Mouse (Mus musculus) midbrain, embryonic 14.5 days (tissue): ENCODE measurements around the gene Wfdc3. TPM values are rescaled to one million over a fixed set of nuclear protein-coding genes. Genes with fewer than 3 reads are reported as not detected.
"Not testable (repeated sequence)": the region's sequence is repeated elsewhere in the genome, so short reads cannot be mapped to it uniquely, and the experiment has no call there.

Experiments
- ATAC-seq: fragments of 200-750 bp; cut with Nextera tagmentation; 2 replicates; pipeline ENCODE4 v1.8.0; 2017; ENCODE audit warnings: moderate number of reproducible peaks, moderate library complexity; ENCODE audit not compliant: low FRiP score, low TSS enrichment
- DNase-seq: peaks from one replicate; pipeline ENCODE4 v3.0.0-alpha.2; 2015
- H3K27ac ChIP-seq: fragments of 300-500 bp; sonication (generic); replicated peaks from 2 replicates; pipeline ENCODE4 v1.5.1; 2014; ENCODE audit warnings: mild to moderate bottlenecking, low read depth, low read length, moderate library complexity
- H3K27me3 ChIP-seq: fragments of 300-500 bp; sonication (generic); 2 replicates; pipeline ENCODE4 v1.6.1; 2014; ENCODE audit warnings: low read length, control low read depth, mixed read lengths; ENCODE audit not compliant: control insufficient read depth, insufficient read depth
- H3K36me3 ChIP-seq: fragments of 300-500 bp; sonication (generic); 2 replicates; pipeline ENCODE4 v1.6.1; 2014; ENCODE audit warnings: low read length, control low read depth; ENCODE audit not compliant: control insufficient read depth, insufficient read depth
- H3K4me1 ChIP-seq: fragments of 300-500 bp; sonication (generic); 2 replicates; pipeline ENCODE4 v1.6.1; 2014; ENCODE audit warnings: mild to moderate bottlenecking, antibody characterized with exemption, low read length, control low read depth; ENCODE audit not compliant: control insufficient read depth, insufficient read depth
- H3K4me2 ChIP-seq: fragments of 300-500 bp; sonication (generic); 2 replicates; pipeline ENCODE4 v1.6.1; 2014; ENCODE audit warnings: mild to moderate bottlenecking, low read length, moderate library complexity
- H3K4me3 ChIP-seq: fragments of 300-500 bp; sonication (generic); replicated peaks from 2 replicates; pipeline ENCODE4 v1.5.1; 2014; ENCODE audit warnings: low read depth, low read length
- H3K9ac ChIP-seq: fragments of 300-500 bp; sonication (generic); replicated peaks from 2 replicates; pipeline ENCODE4 v1.6.1; 2014; ENCODE audit warnings: mild to moderate bottlenecking, low read length, moderate library complexity
- H3K9me3 ChIP-seq: fragments of 300-500 bp; sonication (generic); 2 replicates; pipeline ENCODE4 v1.6.1; 2016; ENCODE audit warnings: low read length, control low read depth, mixed read lengths; ENCODE audit not compliant: control insufficient read depth
- WGBS: fragments of 180-500 bp; shearing (Covaris S2); extraction: QIAGEN DNeasy Blood & Tissue Kit; methylation state at CpG from one replicate; pipeline ENCODE4 v1.1.7; 2014; 5-methylcytosine and 5-hydroxymethylcytosine counted together
- polyA plus RNA-seq: library from polyadenylated mRNA; unstranded; fragments of >200 nt; fragmentation: Nextera tagmentation; extraction: Ambion mirVana; gene quantifications from 2 replicates; pipeline ENCODE4 v1.2.1, GENCODE M21; 2014

Gene Wfdc3
- polyA plus RNA-seq, 1 experiment from 2014 or later = 1.1 TPM

GRCm38 (mm10) chr2:164737377-164738090 is 8.2 kb downstream of the Wfdc3 start:
- H3K4me2 ChIP-seq = no peak overlapping the region
- no peaks in the 10 kb centered on the region for H3K36me3 ChIP-seq
- 72% methylated on average over 3 of the region's 3 CpGs for WGBS
- H3K27ac ChIP-seq = no peak overlapping the region
- no peak overlapping the region for H3K4me3 ChIP-seq
- no peaks in the 10 kb centered on the region for H3K9me3 ChIP-seq
- DNase-seq (no peak), ATAC-seq (no peak)
- H3K27me3 ChIP-seq = no peaks in the 10 kb centered on the region
- H3K4me1 ChIP-seq = no peaks in the 10 kb centered on the region
- H3K9ac ChIP-seq = no peak overlapping the region

DNA sequence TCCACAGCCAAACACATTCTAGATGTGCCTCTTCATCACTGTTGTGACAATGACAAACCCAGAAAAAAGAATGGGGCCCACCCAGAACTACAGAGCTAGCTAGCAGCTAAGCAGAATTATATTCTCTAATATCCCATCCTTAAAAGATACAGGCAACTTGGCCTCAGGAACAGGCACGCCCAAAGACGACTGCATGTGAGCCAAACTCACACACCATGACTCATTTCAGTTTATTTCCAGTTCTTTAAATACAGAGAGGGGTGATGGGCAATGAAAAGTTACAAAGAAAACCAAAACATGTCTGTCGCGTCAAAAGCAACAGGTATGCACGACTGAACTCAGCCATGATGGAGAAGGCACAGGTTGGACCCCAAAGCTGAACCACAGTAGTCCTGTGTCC is 10.3 kb downstream of the Wfdc3 start:
- Histone ChIP-seq H3K4me2 (no peak overlapping the region), H3K9me3 (no peaks in the 10 kb centered on the region), H3K36me3 (no peaks in the 10 kb centered on the region), H3K4me1 (no peaks in the 10 kb centered on the region), H3K9ac (no peak overlapping the region), H3K4me3 (no peak overlapping the region), H3K27me3 (no peaks in the 10 kb centered on the region), H3K27ac (no peak overlapping the region)
- WGBS = 90% methylated on average over 5 of the region's 5 CpGs
- DNase-seq (no peak), ATAC-seq (no peak)

- no peak for DNase-seq
These were observed 10.9 kb downstream of the Wfdc3 start for GRCm38 (mm10) chr2:164734839-164735238.

DNA sequence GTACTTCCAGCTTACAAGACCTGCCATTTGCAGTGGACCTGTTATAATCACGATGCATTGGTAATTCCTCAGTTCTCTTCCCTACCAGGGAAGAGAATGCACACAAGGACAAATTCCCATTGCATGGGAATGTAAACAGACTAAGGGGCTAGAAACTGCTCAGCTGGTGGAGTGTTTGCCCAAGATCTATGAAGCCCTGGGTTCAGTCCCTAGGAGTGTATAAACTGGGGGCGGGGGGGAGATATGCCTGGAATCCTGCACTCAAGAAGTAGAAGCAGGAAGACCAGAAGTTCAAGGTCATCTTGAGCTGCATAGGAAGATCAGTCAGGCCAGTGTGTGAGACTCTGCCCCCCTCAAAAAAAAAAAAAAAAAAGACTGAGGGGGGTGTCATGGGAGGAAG is 12.5 kb downstream of the Wfdc3 start:
- no peaks in the 10 kb centered on the region for H3K9me3 ChIP-seq
- H3K4me2 ChIP-seq = no peak overlapping the region
- ATAC-seq (no peak), DNase-seq (no peak)
- no peak overlapping the region for H3K9ac ChIP-seq
- H3K4me3 ChIP-seq = no peak overlapping the region
- 87% methylated on average over 2 of the region's 2 CpGs for whole genome bisulfite sequencing
- no peaks in the 10 kb centered on the region for H3K36me3 ChIP-seq
- H3K27ac ChIP-seq = no peak overlapping the region
- no peaks in the 10 kb centered on the region for H3K4me1 ChIP-seq
- no peaks in the 10 kb centered on the region for H3K27me3 ChIP-seq

More at GRCm38 (mm10) chr2:164734839-164735238, 10.9 kb downstream of the Wfdc3 start:
- H3K27me3 ChIP-seq = no peaks in the 10 kb centered on the region
- no peak overlapping the region for H3K9ac ChIP-seq
- H3K4me2 ChIP-seq = no peak overlapping the region
- H3K27ac ChIP-seq = no peak overlapping the region
- no peaks in the 10 kb centered on the region for H3K9me3 ChIP-seq
- no peaks in the 10 kb centered on the region for H3K4me1 ChIP-seq
- no peaks in the 10 kb centered on the region for H3K36me3 ChIP-seq
- H3K4me3 ChIP-seq = no peak overlapping the region
- ATAC-seq = no peak
- 90% methylated on average over 5 of the region's 5 CpGs for WGBS

- Histone ChIP-seq H3K4me1 (no peaks in the 10 kb centered on the region), H3K27me3 (no peaks in the 10 kb centered on the region), H3K9me3 (no peaks in the 10 kb centered on the region), H3K9ac (no peak overlapping the region), H3K27ac (no peak overlapping the region), H3K4me2 (no peak overlapping the region), H3K36me3 (no peaks in the 10 kb centered on the region), H3K4me3 (no peak overlapping the region)
- DNase-seq (no peak), ATAC-seq (no peak)
- 87% methylated on average over 5 of the region's 5 CpGs for WGBS
These were observed 14.0 kb downstream of the Wfdc3 start for GRCm38 (mm10) chr2:164731719-164732118.

GRCm38 (mm10) chr2:164725895-164726619 is 19.7 kb downstream of the Wfdc3 start:
- H3K27me3 ChIP-seq = no peaks in the 10 kb centered on the region
- WGBS = 26% methylated on average over 6 of the region's 6 CpGs
- H3K27ac ChIP-seq = no peak overlapping the region
- DNase-seq (peak; percentile 89), ATAC-seq (no peak)
- H3K4me2 ChIP-seq = no peak overlapping the region
- no peaks in the 10 kb centered on the region for H3K36me3 ChIP-seq
- no peaks in the 10 kb centered on the region for H3K9me3 ChIP-seq
- H3K4me1 ChIP-seq = no peaks in the 10 kb centered on the region
- H3K9ac ChIP-seq = no peak overlapping the region
- no peak overlapping the region for H3K4me3 ChIP-seq

DNA sequence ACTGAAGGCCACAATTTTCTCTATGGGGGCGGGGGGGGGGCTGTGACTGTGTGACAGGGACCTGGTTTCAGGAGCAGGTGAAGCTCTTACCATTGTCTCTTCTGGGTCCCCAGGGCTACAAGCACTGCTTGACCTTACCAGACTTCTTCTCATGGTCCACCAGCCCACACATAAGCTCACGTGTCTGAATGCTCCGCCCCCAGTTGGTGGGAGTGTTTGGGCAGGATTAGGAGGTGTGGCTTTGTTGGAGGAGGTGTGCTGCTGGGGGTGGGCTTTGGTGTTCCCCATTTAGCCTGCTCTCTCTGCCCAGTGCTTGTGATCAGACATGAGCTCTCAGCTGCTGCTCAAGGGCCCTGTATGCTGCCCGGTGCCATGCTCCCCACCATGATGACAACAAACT is 22.5 kb downstream of the Wfdc3 start:
- H3K4me1 ChIP-seq = no peaks in the 10 kb centered on the region
- WGBS = 56% methylated on average over 4 of the region's 4 CpGs
- H3K4me3 ChIP-seq = no peak overlapping the region
- H3K4me2 ChIP-seq = no peak overlapping the region
- DNase-seq (no peak), ATAC-seq (no peak)
- H3K9ac ChIP-seq = no peak overlapping the region
- H3K27me3 ChIP-seq = no peaks in the 10 kb centered on the region
- no peak overlapping the region for H3K27ac ChIP-seq
- no peaks in the 10 kb centered on the region for H3K9me3 ChIP-seq
- no peaks in the 10 kb centered on the region for H3K36me3 ChIP-seq

- not testable (repeated sequence) for H3K4me3 ChIP-seq, H3K27me3 ChIP-seq, H3K36me3 ChIP-seq, H3K4me2 ChIP-seq, H3K9ac ChIP-seq, DNase-seq, H3K27ac ChIP-seq, ATAC-seq, H3K9me3 ChIP-seq, H3K4me1 ChIP-seq
- 91% methylated on average over 20 of the region's 23 CpGs for WGBS
These were observed 29.4 kb downstream of the Wfdc3 start for GRCm38 (mm10) chr2:164716194-164716786.
